Comparison of ENCODE assay signal across 8 mouse cellular contexts in the genomic region with DNA sequence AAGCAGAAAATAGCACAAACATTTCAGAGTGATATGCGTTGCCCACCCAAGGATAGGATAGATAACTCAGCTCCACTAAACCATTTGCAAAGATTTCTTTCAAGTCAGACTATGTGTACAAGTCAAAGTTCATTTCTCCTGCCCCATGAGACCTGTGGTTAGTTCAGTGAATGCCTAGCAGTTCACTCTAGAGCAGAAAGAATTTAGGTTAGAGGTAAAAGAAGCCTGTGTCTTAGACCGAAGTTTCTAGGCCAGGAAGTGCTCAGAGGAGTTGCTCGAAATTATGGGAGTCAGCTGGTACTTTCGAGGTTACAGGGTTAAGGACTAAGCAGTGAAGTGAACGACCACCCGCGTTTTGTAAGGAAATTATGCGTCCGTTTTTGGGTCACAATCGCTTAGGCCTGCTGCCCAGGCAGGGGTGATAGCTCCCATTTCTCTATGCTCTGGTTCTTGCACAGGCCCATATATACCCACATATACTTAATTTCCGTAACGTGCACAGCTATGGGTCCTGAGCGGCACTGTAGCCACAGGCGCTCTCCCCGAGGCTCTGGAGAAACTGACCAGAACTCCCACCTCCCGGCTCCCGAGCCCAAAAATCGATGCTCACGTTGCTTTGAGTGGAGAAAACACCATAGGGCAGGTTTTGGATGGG. TPM values are rescaled to one million over a fixed set of nuclear protein-coding genes. Genes with fewer than 3 reads are reported as not detected.
DNase-seq lines count a peak whose midpoint lies in the region; ATAC-seq and TF ChIP-seq lines count a peak whose summit lies in the region.

No protein-coding gene starts in this region.

- H3K36me3 ChIP-seq in forebrain, embryonic 12.5 days (replicated peaks), result no peaks in the 10 kb centered on the region
- H3K36me3 ChIP-seq in kidney, postnatal 0 days (ENCODE audit: insufficient read depth, low read length), result no peaks in the 10 kb centered on the region
- no peaks in the 10 kb centered on the region for H3K36me3 ChIP-seq in midbrain, embryonic 14.5 days (ENCODE audit: control insufficient read depth, insufficient read depth, low read length)

- intact Hi-C loops in gastrocnemius, postnatal 14 days (cut with DNase I; ENCODE audit: low total_unique reads), result no loop called here

- peak; percentile 23 for ATAC-seq in CD4-positive, CD25-positive, alpha-beta regulatory T cell, adult 4 months
- ATAC-seq in forebrain, embryonic 12.5 days (ENCODE audit: low FRiP score), result peak; percentile 47; the same call in 1 of the 2 replicates
- no peak for ATAC-seq in kidney, postnatal 0 days (replicated peaks; ENCODE audit: low FRiP score, low read depth)
- peak; percentile 41 for ATAC-seq in midbrain, embryonic 14.5 days (ENCODE audit: low FRiP score, low TSS enrichment)

- peaks cover 16% of the 10 kb centered on the region for H3K4me1 ChIP-seq in forebrain, embryonic 12.5 days
- H3K4me1 ChIP-seq in kidney, postnatal 0 days (replicated peaks; ENCODE audit: insufficient read depth, low read length), result no peaks in the 10 kb centered on the region; the same call in 1 of the 2 replicates
- H3K4me1 ChIP-seq in midbrain, embryonic 14.5 days (ENCODE audit: control insufficient read depth, insufficient read depth, low read length), result peaks cover 10% of the 10 kb centered on the region; the same call in 1 of the 2 replicates

- peak overlapping the region; percentile 65 for H3K9ac ChIP-seq in forebrain, embryonic 12.5 days
- H3K9ac ChIP-seq in kidney, postnatal 0 days (ENCODE audit: low read depth, low read length), result peak overlapping the region; percentile 60
- H3K9ac ChIP-seq in midbrain, embryonic 14.5 days (replicated peaks; ENCODE audit: low read length), result peak overlapping the region; percentile 76

- peak overlapping the region; percentile 96 for H3K4me2 ChIP-seq in forebrain, embryonic 12.5 days
- peak overlapping the region; percentile 93 for H3K4me2 ChIP-seq in kidney, postnatal 0 days (ENCODE audit: low read length)
- H3K4me2 ChIP-seq in midbrain, embryonic 14.5 days (ENCODE audit: low read length), result peak overlapping the region; percentile 97

- no peak overlapping the region for H3K27ac ChIP-seq in forebrain, embryonic 12.5 days
- peak overlapping the region; percentile 71 for H3K27ac ChIP-seq in kidney, postnatal 0 days
- no peak overlapping the region for H3K27ac ChIP-seq in midbrain, embryonic 14.5 days (replicated peaks; ENCODE audit: low read depth, low read length)

- 8% methylated on average over 19 of the region's 19 CpGs for WGBS in forebrain, embryonic 12.5 days
- 10% methylated on average over 19 of the region's 19 CpGs for WGBS in kidney, postnatal 0 days
- WGBS in midbrain, embryonic 14.5 days, result 12% methylated on average over 19 of the region's 19 CpGs

- TF ChIP-seq CTCF in kidney, postnatal 0 days (IDR thresholded peaks at IDR 0.05; ENCODE audit: low read depth), result no peak

- H3K4me3 ChIP-seq in forebrain, embryonic 12.5 days (replicated peaks), result peak overlapping the region; percentile 50
- H3K4me3 ChIP-seq in kidney, postnatal 0 days (replicated peaks; ENCODE audit: low read depth, low read length), result peak overlapping the region; percentile 61
- H3K4me3 ChIP-seq in midbrain, embryonic 14.5 days (replicated peaks; ENCODE audit: low read depth, low read length), result peak overlapping the region; percentile 57

- H3K27me3 ChIP-seq in forebrain, embryonic 12.5 days, result peaks cover 4% of the 10 kb centered on the region; the same call in 1 of the 2 replicates
- no peaks in the 10 kb centered on the region for H3K27me3 ChIP-seq in kidney, postnatal 0 days (ENCODE audit: insufficient read depth, low read length)
- no peaks in the 10 kb centered on the region for H3K27me3 ChIP-seq in midbrain, embryonic 14.5 days (ENCODE audit: control insufficient read depth, insufficient read depth, low read length)

- no peaks in the 10 kb centered on the region for H3K9me3 ChIP-seq in forebrain, embryonic 12.5 days
- no peaks in the 10 kb centered on the region for H3K9me3 ChIP-seq in kidney, postnatal 0 days (replicated peaks; ENCODE audit: low read length)
- no peaks in the 10 kb centered on the region for H3K9me3 ChIP-seq in midbrain, embryonic 14.5 days (ENCODE audit: control insufficient read depth, low read length)

- DNase-seq in gastrocnemius, adult 18-20 months (ENCODE audit: low spot score), result peak; percentile 6
- no peak for DNase-seq in gastrocnemius, postnatal 14 days
- DNase-seq in kidney, postnatal 0 days (ENCODE audit: low spot score), result peak; percentile 38
- peak; percentile 50 for DNase-seq in midbrain, embryonic 14.5 days
- no peak for DNase-seq in natural killer cell, adult 2 months (ENCODE audit: low spot score in 2 of 2)
- no peak for DNase-seq in urinary bladder, postnatal 10 days (ENCODE audit: low spot score)

RNA-seq across cellular contexts. Expression of a gene that starts 1.4 kb away (rescaled TPM):
- total RNA-seq in gastrocnemius, adult 18-20 months (2021), result 1 to 10 TPM; 1.8 to 3.0 TPM
- 1 to 10 TPM; 1.7 to 2.7 TPM for total RNA-seq in gastrocnemius, postnatal 14 days (2021)
- 10 to 100 TPM; 11.3 to 14.6 TPM for polyA plus RNA-seq in CD4-positive, CD25-positive, alpha-beta regulatory T cell, adult 4 months (2017; shearing (Covaris generic))
- 2.4 and 3.0 TPM in 2 replicates for polyA plus RNA-seq in forebrain, embryonic 12.5 days (2016; fragmentation: Nextera tagmentation; extraction: Ambion mirVana)
- 53.9 and 61.0 TPM in 2 replicates for polyA plus RNA-seq in kidney, postnatal 0 days (2015; fragmentation: Nextera tagmentation; extraction: Ambion mirVana)
- polyA plus RNA-seq in midbrain, embryonic 14.5 days (2014; fragmentation: Nextera tagmentation; extraction: Ambion mirVana), result 6.0 and 9.0 TPM in 2 replicates

Comparison
In these comparisons a context has a peak if more than half of its experiments do, and no peak if none do; other contexts are left out.
1. DNase-seq: peak in gastrocnemius, adult 18-20 months (single experiment), kidney, postnatal 0 days (single experiment) and midbrain, embryonic 14.5 days (single experiment); none in gastrocnemius, postnatal 14 days (single experiment), natural killer cell, adult 2 months (0 of 2) and urinary bladder, postnatal 10 days (single experiment).
2. Peak in every context shown above with its lines, with median percentiles within 50 percentile points of each other: H3K4me2 ChIP-seq, H3K4me3 ChIP-seq and H3K9ac ChIP-seq.